In genomic region chr12:78219191-78219825, GRCm38 (mm10) we compare ENCODE assay signal across 1 mouse cellular context.
TF ChIP-seq lines count a peak whose summit lies in the region.

No protein-coding gene starts in this region.

TF ChIP-seq in CH12.LX, 34 proteins besides CTCF, POLR2A, EP300 and RAD21 (continued from another document):
- TF ChIP-seq PAX5 (IDR thresholded peaks at IDR 0.05; ENCODE audit: low read length), result no peak
